Mouse (Mus musculus): ENCODE measurements around the gene Ntm.

DNA sequence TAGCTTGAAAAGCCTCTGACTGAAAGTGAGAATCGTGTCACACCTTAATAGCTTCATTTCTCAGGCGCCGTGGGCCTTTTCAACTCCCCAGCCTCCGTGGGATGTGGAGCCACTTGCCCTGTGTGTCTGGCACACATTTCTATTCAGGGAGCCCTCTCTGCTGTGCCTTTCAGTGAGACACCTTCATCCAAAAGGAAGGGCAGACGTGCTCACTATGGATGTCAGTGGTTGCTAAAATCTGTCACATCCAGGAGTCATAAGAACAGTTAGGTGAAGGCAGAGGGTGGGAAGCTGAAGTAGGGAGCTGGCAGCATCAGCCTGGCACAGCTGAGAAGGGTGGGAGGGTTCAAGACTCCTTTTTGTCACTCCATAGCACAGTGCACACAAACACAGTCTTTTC, 201.4 kb downstream of the Ntm start:
- TF ChIP-seq CTCF (IDR thresholded peaks at IDR 0.05; ENCODE audit: control insufficient read depth, insufficient read depth, insufficient replicate concordance, low read depth, low read length): no peak
- no peak for TF ChIP-seq POLR2A (IDR thresholded peaks at IDR 0.05; ENCODE audit: control insufficient read depth, low read depth, low read length)
